ENCODE assay signal across 10 mouse cellular contexts in genomic region chr14:92907623-92908045, GRCm38 (mm10).
DNase-seq lines count a peak whose midpoint lies in the region; ATAC-seq and TF ChIP-seq lines count a peak whose summit lies in the region.
"Had no signal": no experiment of that assay in that cellular context is flagged by ENCODE, and none has a peak within 500 bp of the region (broad histone marks: within the 10 kb centered on the region; RNA-seq: fewer than 3 reads in every experiment).

No protein-coding gene starts in this region.

- H3K9ac ChIP-seq in kidney, embryonic 14.5 days (ENCODE audit: low read depth, low read length), result no peak overlapping the region
- H3K9ac ChIP-seq in forebrain, embryonic 16.5 days (replicated peaks; ENCODE audit: low read depth, low read length), result no peak overlapping the region
- H3K9ac ChIP-seq in neural tube, embryonic 14.5 days (replicated peaks; ENCODE audit: low read depth, low read length), result no peak overlapping the region

- H3K4me1 ChIP-seq in kidney, embryonic 14.5 days (ENCODE audit: control insufficient read depth, insufficient read depth, low read length), result no peaks in the 10 kb centered on the region
- peaks cover 4% of the 10 kb centered on the region; the same call in 1 of the 2 replicates for H3K4me1 ChIP-seq in forebrain, embryonic 16.5 days (replicated peaks; ENCODE audit: control insufficient read depth, insufficient read depth, low read length)
- H3K4me1 ChIP-seq in neural tube, embryonic 14.5 days (ENCODE audit: control insufficient read depth, insufficient read depth, low read length), result no peaks in the 10 kb centered on the region

- H3K27ac ChIP-seq in kidney, embryonic 14.5 days (ENCODE audit: low read depth, low read length), result no peak overlapping the region
- H3K27ac ChIP-seq in forebrain, embryonic 16.5 days (ENCODE audit: low read length), result no peak overlapping the region
- no peak overlapping the region for H3K27ac ChIP-seq in layer of hippocampus, adult 2 months
- no peak overlapping the region for H3K27ac ChIP-seq in neural tube, embryonic 14.5 days (ENCODE audit: low read depth, low read length)
- H3K27ac ChIP-seq: kidney, postnatal 0 days had no signal

- no peak overlapping the region for H3K4me2 ChIP-seq in kidney, embryonic 14.5 days (replicated peaks; ENCODE audit: low read depth, low read length)
- H3K4me2 ChIP-seq in forebrain, embryonic 16.5 days (ENCODE audit: low read length), result no peak overlapping the region
- no peak overlapping the region for H3K4me2 ChIP-seq in neural tube, embryonic 14.5 days (ENCODE audit: low read depth, low read length)

- ATAC-seq in kidney, embryonic 14.5 days (ENCODE audit: low FRiP score, low TSS enrichment), result no peak
- ATAC-seq in forebrain, embryonic 16.5 days, result peak; percentile 95
- peak; percentile 85 for ATAC-seq in neural tube, embryonic 14.5 days (ENCODE audit: low read depth)
- ATAC-seq: Patski had no signal

- H3K36me3 ChIP-seq in kidney, embryonic 14.5 days (ENCODE audit: control insufficient read depth, insufficient read depth, low read length), result no peaks in the 10 kb centered on the region
- H3K36me3 ChIP-seq in forebrain, embryonic 16.5 days (ENCODE audit: control insufficient read depth, insufficient read depth), result no peaks in the 10 kb centered on the region
- no peaks in the 10 kb centered on the region for H3K36me3 ChIP-seq in neural tube, embryonic 14.5 days (ENCODE audit: control insufficient read depth, insufficient read depth, low read length)

- WGBS in kidney, embryonic 14.5 days, result 72% methylated on average over 6 of the region's 6 CpGs
- WGBS in forebrain, embryonic 16.5 days, result 12% methylated on average over 6 of the region's 6 CpGs
- WGBS in neural tube, embryonic 14.5 days, result 49% methylated on average over 6 of the region's 6 CpGs

- DNase-seq in kidney, postnatal 14 days, result peak; percentile 2
- DNase-seq in layer of hippocampus, adult 2 months (ENCODE audit: low spot score in 2 of 2), result peak; percentile 17 to 22
- DNase-seq in c-Kit-positive CD71-positive TER-119-positive erythroid progenitor cells, embryonic 14.5 days (ENCODE audit: low spot score), result no peak
- no peak for DNase-seq in lung, postnatal 10 days
- no peak for DNase-seq in kidney, adult 9 months

- no peaks in the 10 kb centered on the region for H3K9me3 ChIP-seq in kidney, embryonic 14.5 days (ENCODE audit: control insufficient read depth, low read length)
- H3K9me3 ChIP-seq in forebrain, embryonic 16.5 days (ENCODE audit: control insufficient read depth, low read length), result no peaks in the 10 kb centered on the region
- H3K9me3 ChIP-seq in neural tube, embryonic 14.5 days (ENCODE audit: control insufficient read depth, low read length), result no peaks in the 10 kb centered on the region

- TF ChIP-seq CTCF in layer of hippocampus, adult 2 months (conservative IDR thresholded peaks at IDR 0.05), result no peak

- no peak overlapping the region for H3K4me3 ChIP-seq in kidney, embryonic 14.5 days (ENCODE audit: low read length)
- H3K4me3 ChIP-seq in forebrain, embryonic 16.5 days (replicated peaks; ENCODE audit: low read length), result no peak overlapping the region
- no peak overlapping the region for H3K4me3 ChIP-seq in layer of hippocampus, adult 2 months
- no peak overlapping the region for H3K4me3 ChIP-seq in neural tube, embryonic 14.5 days (ENCODE audit: low read depth, low read length)

- no peaks in the 10 kb centered on the region for H3K27me3 ChIP-seq in kidney, embryonic 14.5 days (ENCODE audit: control insufficient read depth, insufficient read depth, low read length)
- H3K27me3 ChIP-seq in forebrain, embryonic 16.5 days (replicated peaks; ENCODE audit: control insufficient read depth, insufficient read depth, low read length), result no peaks in the 10 kb centered on the region
- no peaks in the 10 kb centered on the region for H3K27me3 ChIP-seq in neural tube, embryonic 14.5 days (ENCODE audit: control insufficient read depth, insufficient read depth, low read length)

Comparison
In these comparisons a context has a peak if more than half of its experiments do, and no peak if none do; other contexts are left out.
1. DNase-seq: peak in kidney, postnatal 14 days (single experiment) and layer of hippocampus, adult 2 months (2 of 2); none in c-Kit-positive CD71-positive TER-119-positive erythroid progenitor cells, embryonic 14.5 days (single experiment), lung, postnatal 10 days (single experiment) and kidney, adult 9 months (single experiment).